Comparison of ENCODE assay signal across 1 mouse cellular context in genomic region chr17:47368401-47369086, GRCm38 (mm10).
TF ChIP-seq lines count a peak whose summit lies in the region.

Gene Mrps10, plus strand, starts transcription at chr17:47368887.

TF ChIP-seq in MEL, 35 proteins besides CTCF, POLR2A, EP300 and RAD21 (continued from another document):
- no peak for TF ChIP-seq CHD1 (IDR thresholded peaks at IDR 0.05; ENCODE audit: low read depth, low read length)
- TF ChIP-seq TCF12 (IDR thresholded peaks at IDR 0.05; ENCODE audit: low read depth, low read length) = peak; percentile 83
- peak; percentile 86 for TF ChIP-seq NELFE (IDR thresholded peaks at IDR 0.05; ENCODE audit: low read depth, low read length)
- TF ChIP-seq ZMIZ1 (IDR thresholded peaks at IDR 0.05; ENCODE audit: low read depth, low read length) = 0 out of 2 replicates have a peak, but pooled peaks have one; percentile 76
- TF ChIP-seq USF1 (IDR thresholded peaks at IDR 0.05; ENCODE audit: low read depth, low read length) = no peak
- TF ChIP-seq SMC3 (IDR thresholded peaks at IDR 0.05; ENCODE audit: low read depth, low read length) = 0 out of 2 replicates have a peak, but pooled peaks have one; percentile 17
- TF ChIP-seq ZKSCAN1 (IDR thresholded peaks at IDR 0.05; ENCODE audit: low read depth, low read length) = no peak
